Comparison of ENCODE assay signal across 18 mouse cellular contexts in genomic region chr2:106228249-106228648, GRCm38 (mm10).
"Had no signal": no experiment of that assay in that cellular context is flagged by ENCODE, and none has a peak within 500 bp of the region (broad histone marks: within the 10 kb centered on the region; RNA-seq: fewer than 3 reads in every experiment).

No protein-coding gene starts in this region.

- DNase-seq: kidney, adult 2 months; kidney, postnatal 25 days; layer of hippocampus, adult 9-11 months; liver, postnatal 0 days; lung, embryonic 14.5 days; thymus, adult 18-20 months; thymus, postnatal 36 days had no signal

- ATAC-seq: liver, postnatal 0 days; lung, postnatal 0 days; midbrain, embryonic 15.5 days had no signal

- H3K27ac ChIP-seq: kidney, postnatal 0 days; layer of hippocampus, adult 2 months; limb, embryonic 12.5 days; limb, embryonic 15.5 days; liver, embryonic 14.5 days; macrophage; midbrain, embryonic 12.5 days; midbrain, embryonic 15.5 days; neural tube, embryonic 12.5 days had no signal

- H3K4me2 ChIP-seq: limb, embryonic 12.5 days; limb, embryonic 15.5 days; liver, embryonic 11.5 days; lung, embryonic 14.5 days; midbrain, embryonic 12.5 days; midbrain, embryonic 15.5 days; neural tube, embryonic 12.5 days had no signal

- H3K9ac ChIP-seq: limb, embryonic 12.5 days; limb, embryonic 15.5 days; liver, embryonic 14.5 days; liver, postnatal 0 days; lung, embryonic 14.5 days; midbrain, embryonic 12.5 days; midbrain, embryonic 15.5 days; neural tube, embryonic 12.5 days had no signal

- H3K9me3 ChIP-seq: limb, embryonic 12.5 days; limb, embryonic 15.5 days; midbrain, embryonic 12.5 days; midbrain, embryonic 15.5 days; neural tube, embryonic 12.5 days had no signal

- H3K4me1 ChIP-seq: limb, embryonic 12.5 days; limb, embryonic 15.5 days; midbrain, embryonic 12.5 days; midbrain, embryonic 15.5 days; neural tube, embryonic 12.5 days had no signal

- H3K36me3 ChIP-seq: limb, embryonic 12.5 days; limb, embryonic 15.5 days; midbrain, embryonic 12.5 days; midbrain, embryonic 15.5 days; neural tube, embryonic 12.5 days had no signal

- H3K27me3 ChIP-seq: limb, embryonic 12.5 days; limb, embryonic 15.5 days; midbrain, embryonic 12.5 days; midbrain, embryonic 15.5 days; neural tube, embryonic 12.5 days had no signal

- H3K4me3 ChIP-seq: layer of hippocampus, adult 2 months; limb, embryonic 12.5 days; limb, embryonic 15.5 days; midbrain, embryonic 12.5 days; midbrain, embryonic 15.5 days; neural tube, embryonic 12.5 days had no signal
